Mouse (Mus musculus) megakaryocyte progenitor cell, adult 5-6 weeks (primary cell): ENCODE measurements at regions not wholly inside any gene's neighbourhood (a gene's known extent, or its start where the extent isn't known, plus 50 kb on each side); places are given as distances from the start of the nearest gene placed in this dataset.

Source experiments
- ATAC-seq: replicated peaks from 2 replicates; pipeline ENCODE4 v1.8.0; 2016; ENCODE audit warnings: mild to moderate bottlenecking, moderate TSS enrichment, inconsistent platforms; ENCODE audit not compliant: poor library complexity

DNA sequence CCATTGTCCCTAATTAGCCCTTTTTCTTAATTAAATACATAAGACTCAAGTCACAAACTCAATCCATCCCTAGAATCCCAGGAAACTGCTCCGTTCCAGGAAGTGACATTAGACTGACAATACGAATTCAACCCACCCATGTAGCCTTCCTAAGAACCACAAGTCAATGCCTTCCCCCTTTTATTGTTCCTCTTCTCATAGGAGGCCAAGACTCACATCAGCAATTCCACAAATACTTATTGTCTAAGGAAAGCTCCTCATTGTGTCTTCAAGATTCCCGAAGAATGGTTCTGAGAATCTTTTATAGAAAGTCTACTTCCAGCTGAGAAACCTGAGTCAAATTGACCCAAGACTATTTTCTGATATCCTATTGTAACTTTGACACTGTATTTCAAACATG lies 147.3 kb downstream of the Dmac1 start:
- ATAC-seq: no peak

DNA sequence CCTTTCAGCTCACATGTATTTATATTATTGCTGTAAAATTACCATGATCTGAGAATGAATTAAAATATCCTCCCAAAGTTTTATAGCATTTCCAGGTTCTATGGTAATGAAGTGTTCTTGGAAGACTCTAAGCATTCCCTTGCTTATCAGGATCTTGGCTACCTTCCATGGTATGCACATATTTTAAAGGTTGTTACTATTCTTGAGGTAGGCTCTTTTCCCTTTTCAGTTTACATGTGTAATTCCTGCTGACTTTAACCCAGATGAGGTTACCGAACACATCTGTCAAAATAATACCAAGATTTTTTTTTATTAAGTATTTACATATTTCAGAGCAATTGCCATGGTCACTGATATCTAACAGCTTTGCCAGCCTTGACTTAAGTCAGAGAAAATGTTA lies 162.2 kb downstream of the Dmac1 start:
- no peak for ATAC-seq

DNA sequence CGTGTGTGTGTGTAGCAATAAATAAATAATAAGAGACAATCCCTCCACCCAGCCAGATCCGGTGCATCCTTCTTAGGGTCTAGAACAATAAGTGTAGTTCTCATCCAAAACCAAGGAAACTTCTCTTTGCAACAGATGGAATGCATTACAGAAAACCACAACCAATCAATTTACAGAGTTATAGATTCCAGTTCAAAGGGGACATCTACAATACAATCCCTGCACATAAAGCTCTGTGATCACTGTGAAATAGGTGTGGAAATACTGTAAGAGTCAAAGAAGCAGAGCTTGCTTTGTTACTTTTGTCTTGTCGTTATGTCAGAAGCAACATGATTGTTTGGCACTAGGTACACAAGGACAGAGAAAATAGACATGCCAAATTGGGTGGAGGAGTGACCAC lies 162.8 kb downstream of the Dmac1 start:
- ATAC-seq: no peak

DNA sequence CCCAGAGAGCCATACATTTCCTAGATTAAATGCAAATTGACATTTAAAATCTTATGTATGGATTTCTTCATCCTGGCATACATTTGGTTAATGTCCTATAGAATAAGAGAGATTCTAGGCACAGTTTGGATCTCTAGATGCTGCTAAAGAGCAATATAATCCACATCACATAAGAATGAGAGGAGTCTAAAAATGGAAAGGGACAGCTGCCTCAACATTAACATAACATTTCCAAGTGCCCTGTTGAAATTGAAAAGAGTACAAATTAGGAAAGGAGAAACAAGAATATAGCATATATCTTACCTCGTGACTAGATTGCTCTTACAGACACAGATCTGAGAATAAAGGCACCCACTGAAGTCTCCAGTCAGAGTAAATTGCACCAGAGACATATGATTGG lies 212.3 kb downstream of the Dmac1 start:
- no peak for ATAC-seq

DNA sequence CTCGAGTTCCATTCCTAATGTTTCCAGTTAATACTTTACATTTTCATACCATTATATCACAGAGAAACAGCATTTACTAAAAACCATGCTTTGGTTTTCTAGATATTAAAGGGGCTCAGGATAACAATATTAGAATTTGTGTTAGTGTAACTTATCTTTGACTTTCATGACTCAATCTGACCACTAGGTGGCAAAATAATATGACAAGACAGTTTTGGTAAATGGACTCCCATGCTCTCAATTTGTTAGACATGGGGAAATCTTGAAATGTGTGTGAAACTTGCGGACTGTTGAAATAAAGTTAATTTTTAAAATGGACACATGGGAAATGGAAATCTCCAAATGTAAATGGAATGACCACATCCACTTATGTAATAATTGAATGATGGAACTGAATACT lies 214.8 kb downstream of the Dmac1 start:
- ATAC-seq: peak; percentile 76; the same call in 1 of the 2 replicates

DNA sequence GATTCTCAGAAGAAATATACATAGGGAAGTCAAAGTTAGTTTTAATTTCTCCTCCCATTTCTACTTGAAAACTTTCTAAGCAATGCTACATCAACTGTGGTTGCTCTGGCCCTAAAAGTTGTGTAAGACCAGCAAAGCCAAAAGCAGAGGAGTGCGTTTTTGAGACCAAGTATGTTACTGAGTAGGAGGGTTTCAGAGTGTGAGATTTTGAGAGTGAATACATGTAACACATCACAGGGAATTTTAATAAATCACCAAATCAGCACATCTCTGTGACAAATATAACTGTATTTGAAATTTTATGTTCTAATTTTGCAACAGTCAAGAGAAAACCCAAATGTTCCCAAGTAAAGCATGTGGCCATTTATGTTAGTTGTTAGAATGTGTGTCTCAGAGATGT lies 234.6 kb downstream of the Dmac1 start:
- no peak for ATAC-seq

DNA sequence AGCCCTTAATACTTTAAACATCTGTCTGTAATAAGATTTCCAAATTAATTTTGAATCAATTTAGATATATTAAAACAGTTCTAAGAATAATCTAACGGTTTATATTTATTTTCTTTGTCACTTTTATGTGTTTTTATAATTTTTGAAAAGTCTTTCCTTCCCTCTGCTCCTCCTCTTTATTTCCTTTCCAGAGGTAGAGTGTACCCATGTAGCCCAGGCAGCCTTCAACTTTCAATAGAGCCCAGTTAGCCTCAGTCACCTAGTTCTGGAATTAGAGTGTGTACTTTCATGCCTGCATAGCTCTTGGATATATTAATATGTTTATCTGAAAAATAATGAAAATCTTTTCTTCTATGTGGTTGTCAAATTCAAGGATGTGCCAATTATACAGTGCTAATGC lies 235.5 kb downstream of the Dmac1 start:
- ATAC-seq: no peak

DNA sequence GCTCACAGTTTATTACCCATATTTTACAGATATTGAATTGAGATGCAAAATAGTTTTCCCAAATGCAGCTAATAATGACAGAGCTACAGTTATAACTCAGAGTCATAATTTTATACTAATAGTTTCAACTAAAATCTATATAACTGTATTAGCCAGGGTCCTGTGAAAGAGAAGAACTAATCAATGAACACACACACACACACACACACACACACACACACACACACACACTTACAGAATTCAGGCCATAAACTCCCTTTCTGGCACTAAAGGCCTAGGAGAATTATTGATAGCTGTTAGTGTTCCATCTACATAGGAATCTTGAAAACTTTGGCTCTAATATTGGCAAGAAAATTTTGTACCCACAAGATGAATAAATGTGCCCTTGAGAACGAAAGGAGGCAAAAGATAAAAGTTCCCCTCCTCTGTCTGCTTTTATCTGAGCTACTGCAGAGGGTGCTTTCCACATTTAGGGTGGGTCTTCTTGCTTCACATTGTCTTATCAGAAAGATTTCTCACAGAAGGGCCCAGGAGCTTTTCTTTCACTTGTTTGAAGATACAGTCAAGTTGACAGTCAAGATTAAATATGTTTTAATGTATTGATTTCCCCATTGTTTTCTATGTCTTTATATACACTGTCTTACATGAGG lies 236.1 kb downstream of the Dmac1 start:
- peak; percentile 88 for ATAC-seq
